Mouse (Mus musculus) CD4-positive helper T cell, adult 2 months (primary cell): ENCODE results near the gene Mapk3.
"Not testable (repeated sequence)": the region's sequence is repeated elsewhere in the genome, so short reads cannot be mapped to it uniquely, and the experiment has no call there.

Source experiments
- DNase-seq: peaks from one replicate; pipeline ENCODE4 v3.0.0-alpha.2; 2012; ENCODE audit warnings: low read depth, missing footprints, low spot score

The Mapk3 gene

DNA sequence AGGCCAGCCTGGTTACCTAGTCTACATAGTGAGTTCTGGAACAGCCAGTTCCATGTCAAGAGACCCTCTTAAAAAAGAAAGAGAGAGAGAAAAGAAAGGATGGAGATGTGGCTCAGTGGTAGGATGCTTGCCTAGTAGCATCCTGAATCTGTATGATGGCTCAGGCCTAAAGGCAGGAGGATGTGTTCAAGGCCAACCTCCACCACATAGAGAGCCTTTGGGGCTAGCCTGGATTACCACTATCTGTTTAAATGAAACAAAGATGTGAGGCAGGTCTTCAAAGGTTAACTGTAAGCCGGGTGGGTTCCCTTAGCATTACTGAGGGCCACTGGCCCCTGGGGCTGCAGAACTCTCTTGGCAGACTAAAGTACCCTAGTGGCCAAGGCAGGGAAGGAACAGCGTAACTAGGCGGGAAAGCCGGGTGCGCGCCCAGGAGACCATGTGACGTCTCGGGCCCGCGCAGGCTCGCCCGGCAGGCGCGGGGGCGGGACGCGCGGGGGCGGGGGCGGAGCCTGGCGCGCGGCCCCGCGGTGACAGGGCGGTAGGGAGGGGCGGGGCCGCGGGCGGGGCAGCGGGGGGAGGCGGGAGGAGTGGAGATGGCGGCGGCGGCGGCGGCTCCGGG is at the start of gene Mapk3:
Gene Mapk3 (plus strand): TSS at position 552 of the 622 bp plus-strand sequence.
- peak; percentile 92 for DNase-seq

DNA sequence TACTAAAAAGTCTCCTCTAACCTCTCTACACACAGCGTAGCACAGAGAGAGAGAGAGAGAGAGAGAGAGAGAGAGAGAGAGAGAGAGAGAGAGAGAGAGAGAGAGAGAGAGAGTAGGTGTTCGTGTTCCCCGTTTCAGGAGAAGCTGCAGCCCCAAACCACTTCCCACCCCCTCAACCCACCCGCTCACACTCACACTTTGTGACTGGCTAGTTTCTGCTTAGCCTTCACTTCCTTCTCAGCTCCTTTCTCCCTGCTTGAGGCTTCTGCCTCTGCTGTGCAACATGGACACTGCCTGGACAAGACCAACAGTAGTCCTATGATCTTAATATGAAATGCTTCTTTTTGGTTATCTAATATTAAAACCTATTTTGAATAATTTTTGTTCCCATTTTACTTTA is 49.1 kb upstream of the Mapk3 start:
- DNase-seq: peak; percentile 24

DNA sequence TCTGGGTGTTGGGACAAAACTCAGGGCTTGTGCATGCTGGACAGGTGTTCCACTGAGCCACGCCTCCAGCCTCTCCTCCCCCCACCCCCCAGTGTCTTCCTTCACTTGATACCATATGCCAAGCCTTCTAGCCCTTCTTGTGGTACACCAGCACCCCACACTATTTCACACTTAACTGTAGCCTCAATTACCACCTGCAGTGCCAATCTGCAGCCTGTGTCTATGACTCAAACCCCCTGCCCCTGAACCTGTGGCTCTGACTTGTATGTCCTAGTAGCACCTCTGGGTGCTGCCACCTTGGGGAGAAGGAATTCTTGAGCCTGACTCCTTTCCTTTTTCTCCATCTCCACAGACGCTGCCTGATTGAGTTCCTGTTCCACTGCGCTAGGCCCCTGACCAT is 47.5 kb upstream of the Mapk3 start:
- no peak for DNase-seq

GRCm38 (mm10) chr7:126715679-126716078 is 43.7 kb upstream of the Mapk3 start:
- no peak for DNase-seq

DNA sequence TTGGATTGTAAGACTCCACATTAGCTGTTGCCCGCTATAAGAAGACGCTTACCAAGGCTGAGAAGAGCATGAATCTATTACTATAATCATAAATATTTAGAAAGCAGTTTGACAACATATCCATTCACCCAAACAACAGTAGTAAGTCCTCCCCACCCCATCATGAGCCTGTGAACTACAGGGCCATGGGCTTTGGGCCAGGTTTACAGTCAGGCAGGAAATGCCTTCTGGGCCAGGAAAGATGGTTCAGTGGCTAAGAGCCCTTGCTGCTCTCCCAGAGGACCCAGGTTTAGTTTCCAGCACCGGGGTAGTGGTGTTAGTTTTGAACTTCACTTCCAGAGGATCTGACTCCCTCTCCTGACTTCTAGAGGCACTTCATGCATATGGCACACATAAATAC is 41.8 kb upstream of the Mapk3 start:
- no peak for DNase-seq

DNA sequence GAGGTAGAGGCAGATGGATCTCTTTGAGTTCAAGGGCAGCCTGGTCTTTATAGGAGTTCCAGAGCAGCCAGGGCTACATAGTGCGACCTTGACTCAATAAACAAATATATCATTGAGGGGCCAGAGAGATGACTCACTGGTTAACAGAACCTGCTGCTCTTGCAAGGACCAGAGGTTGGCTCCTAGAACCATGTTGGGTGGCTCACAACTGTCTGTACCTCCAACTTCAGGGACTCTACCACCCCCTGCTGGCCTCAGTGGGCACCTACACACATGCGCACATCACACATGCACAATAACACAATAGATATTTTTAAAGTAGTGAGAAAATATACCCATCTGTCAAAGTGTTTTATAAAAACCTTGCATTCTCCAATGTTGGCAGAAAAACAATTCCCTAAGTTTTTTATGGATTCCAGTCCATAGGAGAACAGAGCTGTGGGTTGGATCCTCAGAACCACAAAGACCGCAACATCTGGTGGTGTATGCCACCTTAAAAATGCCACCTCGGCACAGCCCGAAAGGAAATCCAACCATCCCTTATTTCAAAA is 40.5 kb upstream of the Mapk3 start:
- DNase-seq: peak; percentile 39

DNA sequence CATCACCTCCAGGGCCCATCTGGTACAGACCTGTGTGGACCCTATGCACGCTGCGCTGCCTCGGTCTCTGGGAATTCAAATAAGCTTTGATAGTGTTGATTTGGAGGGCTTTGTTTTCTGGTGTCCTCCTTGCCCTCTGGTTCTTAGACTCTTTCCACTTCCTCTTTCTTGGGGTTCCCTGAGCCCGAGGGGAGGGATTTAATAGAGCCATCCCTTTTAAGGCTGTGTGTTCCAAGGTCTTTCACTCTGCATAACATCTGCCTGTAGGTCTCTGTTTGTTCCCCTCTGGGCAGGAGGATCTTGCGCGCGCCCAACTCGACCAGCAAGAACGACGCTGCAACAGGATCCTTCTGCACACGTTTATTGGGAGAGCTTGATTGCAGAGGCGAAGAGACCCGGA is 37.8 kb upstream of the Mapk3 start:
- no peak for DNase-seq

- DNase-seq: peak; percentile 43
These were observed 34.3 kb upstream of the Mapk3 start for GRCm38 (mm10) chr7:126725077-126725476.

- DNase-seq: no peak
These were observed 33.7 kb upstream of the Mapk3 start for GRCm38 (mm10) chr7:126725667-126726066.

DNA sequence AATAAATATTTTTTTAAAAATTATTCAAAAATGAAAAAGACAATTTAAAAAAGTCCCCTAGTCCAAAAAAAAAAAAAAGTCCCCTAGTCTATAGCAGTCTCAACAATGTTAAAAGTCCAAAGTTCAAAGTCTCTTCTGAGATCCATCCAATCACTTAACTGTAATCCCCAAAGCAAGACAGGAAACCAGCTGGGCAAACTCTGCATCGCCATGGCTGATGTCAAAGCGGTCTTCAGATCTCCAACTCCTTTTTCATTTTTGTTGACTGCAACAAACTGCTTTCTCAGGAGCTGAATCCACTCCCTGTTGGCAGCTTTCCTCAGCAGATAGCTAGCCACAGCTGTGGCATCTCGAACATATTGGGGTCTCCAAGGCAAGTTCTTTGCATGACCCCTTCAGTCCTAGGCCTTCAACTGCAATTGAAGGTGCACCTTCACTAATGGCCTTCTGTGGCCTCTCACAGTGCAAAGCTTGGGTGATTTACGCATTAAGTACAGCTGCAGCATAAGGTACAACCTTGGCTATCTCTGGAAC is 29.1 kb upstream of the Mapk3 start:
- DNase-seq: not testable (repeated sequence)

GRCm38 (mm10) chr7:126736122-126736521 is 23.3 kb upstream of the Mapk3 start:
- no peak for DNase-seq

- no peak for DNase-seq
These were observed 19.9 kb upstream of the Mapk3 start for GRCm38 (mm10) chr7:126739551-126739950.

- no peak for DNase-seq
These were observed 19.2 kb upstream of the Mapk3 start for GRCm38 (mm10) chr7:126740132-126740735.

- DNase-seq: no peak
These were observed 18.4 kb upstream of the Mapk3 start for GRCm38 (mm10) chr7:126740977-126741376.

GRCm38 (mm10) chr7:126741452-126741851 is 17.9 kb upstream of the Mapk3 start:
- DNase-seq: no peak

- no peak for DNase-seq
These were observed 17.4 kb upstream of the Mapk3 start for GRCm38 (mm10) chr7:126741964-126742482.

- DNase-seq: no peak
These were observed 13.3 kb upstream of the Mapk3 start for GRCm38 (mm10) chr7:126746066-126746465.

DNA sequence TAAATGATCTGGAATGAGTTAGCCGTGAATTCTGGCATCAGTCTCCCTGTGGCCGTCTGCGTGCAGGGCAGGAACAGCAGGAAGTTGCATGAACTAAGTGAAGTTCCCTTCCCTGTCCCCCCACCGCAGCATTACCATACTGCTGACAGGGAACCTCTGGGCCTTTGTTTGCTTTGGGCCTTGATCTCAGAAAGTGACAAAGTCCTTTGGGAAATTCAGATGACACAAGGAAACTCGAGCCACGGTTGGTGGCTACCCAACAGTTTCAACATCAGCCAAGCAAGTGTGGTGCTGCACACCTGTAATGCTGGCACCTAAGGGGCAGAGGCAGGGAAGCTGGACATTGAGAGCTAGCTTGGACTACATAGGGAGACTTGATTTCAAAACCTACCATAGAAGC is 12.6 kb upstream of the Mapk3 start:
- no peak for DNase-seq

GRCm38 (mm10) chr7:126748824-126749223 is 10.6 kb upstream of the Mapk3 start:
- DNase-seq: no peak

DNA sequence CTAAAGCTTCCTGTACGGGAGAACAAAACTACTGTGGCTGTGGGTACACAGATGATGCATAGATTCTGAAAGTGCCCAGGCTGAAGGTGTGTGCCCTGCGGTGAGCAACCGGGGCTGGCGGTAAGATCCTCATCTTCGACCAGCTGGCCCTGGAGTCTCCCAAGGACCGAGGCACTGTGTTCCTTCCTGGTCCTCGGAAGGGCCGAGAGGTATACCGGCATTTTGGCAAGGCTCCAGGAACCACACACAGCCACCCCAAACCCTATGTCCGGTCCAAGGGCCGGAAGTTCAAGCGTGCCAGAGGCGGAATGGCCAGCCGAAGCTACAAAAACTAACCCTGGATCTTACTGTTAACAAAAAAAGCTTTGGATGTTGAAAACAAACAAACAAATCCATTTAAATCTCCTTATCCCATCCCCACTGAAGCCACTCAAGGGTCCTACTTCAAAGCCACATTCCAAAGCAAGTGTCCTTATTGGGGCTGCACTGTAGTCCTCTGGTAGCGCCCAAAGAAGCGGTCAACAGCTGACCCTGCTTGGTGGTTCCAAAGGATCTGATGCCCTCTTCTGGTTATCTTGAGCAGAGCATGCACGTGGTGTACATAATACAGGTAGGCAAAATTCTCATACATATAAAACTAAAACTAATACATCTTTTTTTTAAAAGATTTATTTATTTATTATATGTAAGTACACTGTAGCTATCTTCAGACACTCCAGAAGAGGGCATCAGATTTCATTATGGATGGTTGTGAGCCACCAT is 9.6 kb upstream of the Mapk3 start:
- no peak for DNase-seq

DNA sequence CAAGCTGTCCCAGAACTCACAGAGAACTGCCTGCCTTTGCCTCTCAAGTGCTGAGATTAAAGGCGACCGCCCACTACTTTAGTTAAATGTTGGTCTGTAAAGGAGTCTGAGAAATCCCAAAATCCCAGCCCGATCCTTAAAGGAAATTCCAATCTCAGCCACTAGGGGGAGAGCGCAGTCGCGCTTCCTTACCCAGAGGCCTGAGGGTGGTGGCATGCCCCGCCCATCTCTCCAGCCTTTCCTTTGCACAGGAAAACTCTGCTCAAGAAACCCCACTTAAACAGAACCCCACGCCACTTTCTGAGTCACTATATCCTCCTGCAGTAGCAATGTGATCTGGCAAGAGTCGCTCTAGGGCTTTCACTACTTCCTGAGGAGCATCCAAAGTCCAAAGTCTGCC is 4.5 kb upstream of the Mapk3 start:
- peak; percentile 72 for DNase-seq

GRCm38 (mm10) chr7:126758539-126758938 is 862 bp upstream of the Mapk3 start:
- DNase-seq: no peak
